Mouse (Mus musculus) left cerebral cortex, adult 9 months (tissue): ENCODE measurements around the gene AI413582.
A peak's percentile ranks its signal among the peaks of the same experiment; 100 is the strongest.

Source experiments
- DNase-seq, 2 experiments: peaks; one replicate each; pipeline ENCODE4 v3.0.0; 2022; ENCODE audit warnings: low spot score in 2 of 2

Gene AI413582

GRCm38 (mm10) chr17:27565163-27565941 lies at the start of gene AI413582:
AI413582 (minus strand) TSS chr17:27565756.
- peak; percentile 84 to 97 for DNase-seq

- DNase-seq = no peak
Observed at GRCm38 (mm10) chr17:27613016-27613415, 47.5 kb upstream of the AI413582 start.

GRCm38 (mm10) chr17:27611994-27612393 lies 46.4 kb upstream of the AI413582 start:
- DNase-seq = no peak

GRCm38 (mm10) chr17:27611519-27611884 lies 45.9 kb upstream of the AI413582 start:
- DNase-seq = no peak

- DNase-seq = peak; percentile 67 to 84
Observed at GRCm38 (mm10) chr17:27610679-27611518, 45.3 kb upstream of the AI413582 start.

- DNase-seq = no peak
Observed at GRCm38 (mm10) chr17:27609576-27609975, 44.0 kb upstream of the AI413582 start.

- no peak for DNase-seq
Observed at GRCm38 (mm10) chr17:27603522-27604234, 38.1 kb upstream of the AI413582 start.

- DNase-seq = no peak
Observed at GRCm38 (mm10) chr17:27603036-27603435, 37.5 kb upstream of the AI413582 start.

- no peak for DNase-seq
Observed at GRCm38 (mm10) chr17:27600869-27601268, 35.3 kb upstream of the AI413582 start.

- DNase-seq = no peak
Observed at GRCm38 (mm10) chr17:27600286-27600685, 34.7 kb upstream of the AI413582 start.

- DNase-seq = no peak
Observed at GRCm38 (mm10) chr17:27596376-27597190, 31.0 kb upstream of the AI413582 start.

GRCm38 (mm10) chr17:27595659-27596375 lies 30.3 kb upstream of the AI413582 start:
- DNase-seq = no peak

- DNase-seq = no peak
Observed at GRCm38 (mm10) chr17:27592565-27592910, 27.0 kb upstream of the AI413582 start.

GRCm38 (mm10) chr17:27591826-27592564 lies 26.4 kb upstream of the AI413582 start:
- DNase-seq = no peak

GRCm38 (mm10) chr17:27588231-27588630 lies 22.7 kb upstream of the AI413582 start:
- no peak for DNase-seq

GRCm38 (mm10) chr17:27587252-27587651 lies 21.7 kb upstream of the AI413582 start:
- peak in 1 of 2 experiments; percentile 64 for DNase-seq

GRCm38 (mm10) chr17:27586661-27587060 lies 21.1 kb upstream of the AI413582 start:
- DNase-seq = no peak

- DNase-seq = no peak
Observed at GRCm38 (mm10) chr17:27583185-27583894, 17.8 kb upstream of the AI413582 start.

GRCm38 (mm10) chr17:27580392-27581068 lies 15.0 kb upstream of the AI413582 start:
- DNase-seq = peak in 1 of 2 experiments; percentile 47
